Mouse (Mus musculus) adrenal gland, adult 18-20 months (tissue): ENCODE data around the gene Tspan1. TPM values are rescaled to one million over a fixed set of nuclear protein-coding genes. Genes with fewer than 3 reads are reported as not detected.
A peak's percentile ranks its signal among the peaks of the same experiment; 100 is the strongest.

Experiments used
- DNase-seq, 2 experiments: peaks; one replicate each; pipeline ENCODE4 v3.0.0; 2021 to 2022; ENCODE audit warnings: low spot score in 2 of 2
- long read RNA-seq, 2 experiments: library from polyadenylated mRNA; stranded (forward); transcript quantifications; one replicate each; pipeline ENCODE4 v2.0.0; 2021
- total RNA-seq, 2 experiments: library from RNA; stranded (reverse); gene quantifications; 1 replicate in 1 of 2; 2 replicates in 1 of 2; pipeline ENCODE4 v1.2.3; 2021

Tspan1 gene
- total RNA-seq, result not detected
- long read RNA-seq, experiment 1, result 0 reads
- long read RNA-seq, experiment 2, result 0 reads

GRCm38 (mm10) chr4:116167404-116167803 is at the start of gene Tspan1:
TSS of gene Tspan1 (minus strand) at chr4:116167601.
- DNase-seq, result no peak

- DNase-seq, result peak in 1 of 2 experiments; percentile 8
These were observed 49.6 kb upstream of the Tspan1 start for GRCm38 (mm10) chr4:116217046-116217445.

- DNase-seq, result no peak
These were observed 48.6 kb upstream of the Tspan1 start for GRCm38 (mm10) chr4:116215895-116216605.

- no peak for DNase-seq
These were observed 41.5 kb upstream of the Tspan1 start for GRCm38 (mm10) chr4:116208891-116209290.

GRCm38 (mm10) chr4:116206531-116206930 is 39.1 kb upstream of the Tspan1 start:
- no peak for DNase-seq

- no peak for DNase-seq
These were observed 37.0 kb upstream of the Tspan1 start for GRCm38 (mm10) chr4:116204422-116204821.

- DNase-seq, result no peak
These were observed 31.0 kb upstream of the Tspan1 start for GRCm38 (mm10) chr4:116198422-116198821.

GRCm38 (mm10) chr4:116193583-116194383 is 26.4 kb upstream of the Tspan1 start:
- no peak for DNase-seq

GRCm38 (mm10) chr4:116192286-116192835 is 25.0 kb upstream of the Tspan1 start:
- no peak for DNase-seq

- DNase-seq, result no peak
These were observed 17.7 kb upstream of the Tspan1 start for GRCm38 (mm10) chr4:116185083-116185482.

- no peak for DNase-seq
These were observed 15.3 kb upstream of the Tspan1 start for GRCm38 (mm10) chr4:116182745-116183144.

GRCm38 (mm10) chr4:116182079-116182478 is 14.7 kb upstream of the Tspan1 start:
- DNase-seq, result no peak

GRCm38 (mm10) chr4:116177140-116177539 is 9.7 kb upstream of the Tspan1 start:
- peak; percentile 40 to 63 for DNase-seq

GRCm38 (mm10) chr4:116176543-116176988 is 9.2 kb upstream of the Tspan1 start:
- DNase-seq, result peak in 1 of 2 experiments; percentile 36

- no peak for DNase-seq
These were observed 8.5 kb upstream of the Tspan1 start for GRCm38 (mm10) chr4:116175711-116176542.

GRCm38 (mm10) chr4:116175136-116175535 is 7.7 kb upstream of the Tspan1 start:
- DNase-seq, result no peak

- no peak for DNase-seq
These were observed 7.2 kb upstream of the Tspan1 start for GRCm38 (mm10) chr4:116174466-116175116.

- no peak for DNase-seq
These were observed 6.4 kb upstream of the Tspan1 start for GRCm38 (mm10) chr4:116173752-116174151.

GRCm38 (mm10) chr4:116173072-116173471 is 5.7 kb upstream of the Tspan1 start, which contains the start of the genes 1700042G07Rik and Gm49337:
TSS of gene 1700042G07Rik (plus strand) at chr4:116173372.
TSS of gene Gm49337 (plus strand) at chr4:116173384.
- no peak for DNase-seq

- DNase-seq, result no peak
These were observed 1.9 kb upstream of the Tspan1 start for GRCm38 (mm10) chr4:116169353-116169672.
